Mouse (Mus musculus) lung, embryonic 16.5 days (tissue): ENCODE measurements around the gene Nfib. TPM values are rescaled to one million over a fixed set of nuclear protein-coding genes. Genes with fewer than 3 reads are reported as not detected.
A peak's percentile ranks its signal among the peaks of the same experiment; 100 is the strongest.

Experiments used
- ATAC-seq: fragments of 200-750 bp; cut with Nextera tagmentation; 2 replicates; pipeline ENCODE4 v1.8.0; 2017; ENCODE audit warnings: low read depth, mild to moderate bottlenecking, moderate library complexity
- H3K27ac ChIP-seq: fragments of 300-500 bp; sonication (generic); 2 replicates; pipeline ENCODE4 v1.5.1; 2014; ENCODE audit warnings: mild to moderate bottlenecking, control low read depth, low read length
- H3K27me3 ChIP-seq: fragments of 300-500 bp; sonication (generic); 2 replicates; pipeline ENCODE4 v1.6.1; 2014; ENCODE audit warnings: low read depth, low read length, mixed read lengths; ENCODE audit not compliant: control insufficient read depth, insufficient read depth
- H3K36me3 ChIP-seq: fragments of 300-500 bp; sonication (generic); 2 replicates; pipeline ENCODE4 v1.6.1; 2014; ENCODE audit warnings: low read length; ENCODE audit not compliant: control insufficient read depth, insufficient read depth
- H3K4me1 ChIP-seq: fragments of 300-500 bp; sonication (generic); replicated peaks from 2 replicates; pipeline ENCODE4 v1.6.1; 2014; ENCODE audit warnings: low read length, mixed read lengths; ENCODE audit not compliant: control insufficient read depth, insufficient read depth
- H3K4me2 ChIP-seq: fragments of 300-500 bp; sonication (generic); 2 replicates; pipeline ENCODE4 v1.6.1; 2014; ENCODE audit warnings: low read depth, low read length, control low read depth
- H3K4me3 ChIP-seq: fragments of 300-500 bp; sonication (generic); 2 replicates; pipeline ENCODE4 v1.5.1; 2014; ENCODE audit warnings: mild to moderate bottlenecking, low read length, control low read depth
- H3K9ac ChIP-seq: fragments of 300-500 bp; sonication (generic); 2 replicates; pipeline ENCODE4 v1.6.1; 2014; ENCODE audit warnings: low read length, control low read depth
- H3K9me3 ChIP-seq: fragments of 300-500 bp; sonication (generic); 2 replicates; pipeline ENCODE4 v1.6.1; 2016; ENCODE audit warnings: low read length; ENCODE audit not compliant: control insufficient read depth
- WGBS: fragments of 180-500 bp; shearing (Covaris S2); extraction: QIAGEN DNeasy Blood & Tissue Kit; methylation state at CpG from one replicate; pipeline ENCODE4 v1.1.7; 2014; 5-methylcytosine and 5-hydroxymethylcytosine counted together
- polyA plus RNA-seq: library from polyadenylated mRNA; unstranded; fragments of >200 nt; fragmentation: Nextera tagmentation; extraction: Ambion mirVana; gene quantifications from 2 replicates; pipeline ENCODE4 v1.2.1, GENCODE M21; 2015

Nfib gene
- polyA plus RNA-seq, 1 experiment from 2014 or later = 104 TPM

- H3K9ac ChIP-seq = peak overlapping the region; percentile 9; the same call in 1 of the 2 replicates
- 27% methylated on average over 5 of the region's 5 CpGs for WGBS
- peak; percentile 52; the same call in 1 of the 2 replicates for ATAC-seq
Measured at GRCm38 (mm10) chr4:82470212-82470937, 235.2 kb downstream of the Nfib start.

GRCm38 (mm10) chr4:82468944-82469343, 236.6 kb downstream of the Nfib start:
- WGBS = 63% methylated on average over 3 of the region's 3 CpGs
- H3K9me3 ChIP-seq = no peaks in the 10 kb centered on the region

More at GRCm38 (mm10) chr4:82470212-82470937, 235.2 kb downstream of the Nfib start:
- H3K27me3 ChIP-seq = no peaks in the 10 kb centered on the region
- H3K27ac ChIP-seq = peak overlapping the region; percentile 14
- no peaks in the 10 kb centered on the region for H3K9me3 ChIP-seq
- H3K4me2 ChIP-seq = no peak overlapping the region
- peaks cover 66% of the 10 kb centered on the region for H3K4me1 ChIP-seq
- no peaks in the 10 kb centered on the region for H3K36me3 ChIP-seq
- H3K4me3 ChIP-seq = no peak overlapping the region

DNA sequence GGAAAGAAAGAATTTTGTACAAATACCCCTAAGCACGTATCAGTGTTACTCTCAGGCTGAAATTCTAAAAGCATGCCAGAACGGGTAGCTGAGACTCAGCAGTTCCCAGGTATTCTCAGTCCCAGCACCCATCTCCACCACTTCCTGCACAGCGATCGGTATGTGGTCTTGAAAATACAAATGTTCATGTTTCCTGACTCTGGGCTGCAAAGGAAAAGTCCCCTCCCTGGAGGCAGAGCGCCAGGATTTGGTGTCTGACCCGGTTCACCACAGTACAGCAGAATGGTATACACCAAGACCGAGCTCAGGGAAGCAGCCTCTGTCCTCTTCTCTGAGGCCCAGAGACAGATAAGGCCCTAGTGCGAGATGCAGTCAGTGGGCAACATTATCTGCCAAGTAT, 238.8 kb downstream of the Nfib start:
- Histone ChIP-seq H3K9ac (no peak overlapping the region), H3K9me3 (no peaks in the 10 kb centered on the region), H3K36me3 (no peaks in the 10 kb centered on the region), H3K27ac (peak overlapping the region; percentile 83), H3K4me1 (peaks cover 68% of the 10 kb centered on the region), H3K27me3 (no peaks in the 10 kb centered on the region), H3K4me2 (no peak overlapping the region), H3K4me3 (no peak overlapping the region)
- ATAC-seq = peak; percentile 39
- 25% methylated on average over 8 of the region's 8 CpGs for WGBS

More at GRCm38 (mm10) chr4:82468944-82469343, 236.6 kb downstream of the Nfib start:
- Histone ChIP-seq H3K4me3 (no peak overlapping the region), H3K36me3 (no peaks in the 10 kb centered on the region), H3K27ac (no peak overlapping the region), H3K27me3 (no peaks in the 10 kb centered on the region), H3K4me2 (no peak overlapping the region), H3K4me1 (peaks cover 77% of the 10 kb centered on the region), H3K9ac (no peak overlapping the region)
- no peak for ATAC-seq

- Histone ChIP-seq H3K4me2 (no peak overlapping the region), H3K27me3 (no peaks in the 10 kb centered on the region), H3K27ac (peak overlapping the region; percentile 83), H3K4me1 (peaks cover 63% of the 10 kb centered on the region), H3K4me3 (no peak overlapping the region), H3K36me3 (no peaks in the 10 kb centered on the region), H3K9ac (no peak overlapping the region), H3K9me3 (no peaks in the 10 kb centered on the region)
- ATAC-seq = no peak
- 42% methylated on average over 6 of the region's 6 CpGs for WGBS
Measured at GRCm38 (mm10) chr4:82466144-82466543, 239.4 kb downstream of the Nfib start.

GRCm38 (mm10) chr4:82464051-82464632, 241.4 kb downstream of the Nfib start:
- no peak overlapping the region; the same call in 1 of the 2 replicates for H3K27ac ChIP-seq
- WGBS = 32% methylated on average over 8 of the region's 8 CpGs
- H3K9ac ChIP-seq = no peak overlapping the region
- no peaks in the 10 kb centered on the region for H3K36me3 ChIP-seq
- no peak overlapping the region for H3K4me3 ChIP-seq
- no peaks in the 10 kb centered on the region for H3K27me3 ChIP-seq
- no peak overlapping the region for H3K4me2 ChIP-seq
- H3K9me3 ChIP-seq = no peaks in the 10 kb centered on the region
- H3K4me1 ChIP-seq = peaks cover 53% of the 10 kb centered on the region
- peak; percentile 71 for ATAC-seq

- no peaks in the 10 kb centered on the region for H3K27me3 ChIP-seq
- H3K27ac ChIP-seq = no peak overlapping the region
- no peak overlapping the region for H3K4me2 ChIP-seq
- H3K9ac ChIP-seq = no peak overlapping the region
- H3K4me1 ChIP-seq = peaks cover 57% of the 10 kb centered on the region
- H3K4me3 ChIP-seq = no peak overlapping the region
- H3K36me3 ChIP-seq = no peaks in the 10 kb centered on the region
- ATAC-seq = no peak
- WGBS = 57% methylated on average over 7 of the region's 7 CpGs
- no peaks in the 10 kb centered on the region for H3K9me3 ChIP-seq
Measured at GRCm38 (mm10) chr4:82463189-82463715, 242.3 kb downstream of the Nfib start.

GRCm38 (mm10) chr4:82461676-82462075, 243.9 kb downstream of the Nfib start:
- Histone ChIP-seq H3K9ac (no peak overlapping the region), H3K4me2 (no peak overlapping the region), H3K9me3 (no peaks in the 10 kb centered on the region), H3K4me3 (no peak overlapping the region), H3K27me3 (no peaks in the 10 kb centered on the region), H3K27ac (no peak overlapping the region), H3K4me1 (peaks cover 56% of the 10 kb centered on the region), H3K36me3 (no peaks in the 10 kb centered on the region)
- no peak for ATAC-seq
- WGBS = 77% methylated on average over 2 of the region's 2 CpGs

- Histone ChIP-seq H3K27me3 (no peaks in the 10 kb centered on the region), H3K4me3 (no peak overlapping the region), H3K9ac (no peak overlapping the region), H3K9me3 (no peaks in the 10 kb centered on the region), H3K27ac (no peak overlapping the region), H3K4me1 (peaks cover 48% of the 10 kb centered on the region), H3K4me2 (no peak overlapping the region), H3K36me3 (no peaks in the 10 kb centered on the region)
- ATAC-seq = no peak
- 87% methylated on average over 10 of the region's 10 CpGs for whole genome bisulfite sequencing
Measured at GRCm38 (mm10) chr4:82458895-82459294, 246.7 kb downstream of the Nfib start.

DNA sequence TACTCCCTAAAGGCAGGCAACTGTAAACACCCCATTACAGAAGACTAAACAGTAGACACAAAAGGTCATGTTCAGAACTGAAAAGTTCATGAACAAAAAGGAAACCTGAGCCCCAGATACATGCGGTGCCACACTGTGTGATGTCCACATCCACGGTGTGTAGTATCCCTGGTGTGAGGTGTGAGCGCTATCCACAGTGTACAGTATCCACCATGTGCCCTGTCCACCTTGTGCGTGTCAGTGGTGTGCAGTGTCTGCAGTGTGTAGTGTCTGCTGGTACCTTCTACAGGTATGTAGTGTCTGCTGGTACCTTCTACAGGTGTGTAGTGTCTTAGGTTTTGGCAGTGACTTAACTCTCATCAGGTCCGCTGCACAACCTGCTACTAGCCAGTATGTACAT, 248.6 kb downstream of the Nfib start:
- H3K4me3 ChIP-seq = no peak overlapping the region
- no peak overlapping the region for H3K9ac ChIP-seq
- peaks cover 47% of the 10 kb centered on the region for H3K4me1 ChIP-seq
- 0 out of 2 replicates have a peak overlapping the region, but pooled peaks have one; percentile 4 for H3K27ac ChIP-seq
- no peaks in the 10 kb centered on the region for H3K9me3 ChIP-seq
- no peak overlapping the region for H3K4me2 ChIP-seq
- WGBS = 63% methylated on average over 5 of the region's 5 CpGs
- no peaks in the 10 kb centered on the region for H3K27me3 ChIP-seq
- peak; percentile 37 for ATAC-seq
- no peaks in the 10 kb centered on the region for H3K36me3 ChIP-seq
